Mouse (Mus musculus): ENCODE results near the gene Mob3a. TPM values are rescaled to one million over a fixed set of nuclear protein-coding genes. Genes with fewer than 3 reads are reported as not detected.
A peak's percentile ranks its signal among the peaks of the same experiment; 100 is the strongest.

Gene Mob3a
- total RNA-seq, 1 experiment, result 29.2 TPM

GRCm38 (mm10) chr10:80695801-80696501, 5.8 kb downstream of the Mob3a start:
- DNase-seq (ENCODE audit: low read depth, low spot score), result no peak
- no peak for TF ChIP-seq HCFC1 (IDR thresholded peaks at IDR 0.05; ENCODE audit: borderline replicate concordance, insufficient read depth, low read length)
- TF ChIP-seq CHD2 (IDR thresholded peaks at IDR 0.05; ENCODE audit: low read depth, low read length), result no peak
- TF ChIP-seq ZC3H11A (IDR thresholded peaks at IDR 0.05; ENCODE audit: borderline replicate concordance, low read depth, low read length), result no peak
- TF ChIP-seq MAFK (IDR thresholded peaks at IDR 0.05; ENCODE audit: insufficient read depth, low read depth, low read length), result no peak
- no peak for TF ChIP-seq ZNF384 (IDR thresholded peaks at IDR 0.05; ENCODE audit: low read depth, low read length)
- H3K36me3 ChIP-seq (ENCODE audit: control insufficient read depth, insufficient read depth, low read length, poor library complexity, severe bottlenecking), result peaks cover 3% of the 10 kb centered on the region; the same call in 1 of the 2 replicates
- H3K4me3 ChIP-seq (ENCODE audit: insufficient read depth in 1 of 2, low read depth in 1 of 2, low read length in 2 of 2, poor library complexity in 1 of 2, severe bottlenecking in 1 of 2), result no peak overlapping the region
- no peak overlapping the region; the same call in 1 of the 2 replicates for H3K9ac ChIP-seq (ENCODE audit: insufficient read depth, low read depth, low read length, poor library complexity, severe bottlenecking)
- peaks cover 4 to 28% of the 10 kb centered on the region in 2 experiments; a peak in 3 of 4 replicates for H3K4me1 ChIP-seq (ENCODE audit: control insufficient read depth in 2 of 2, insufficient read depth in 2 of 2, low read length in 2 of 2, poor library complexity in 1 of 2)
- in situ Hi-C loops (cut with MboI; ENCODE audit: low sequenced_read_pairs in 2 of 2, unreplicated experiment in 2 of 2), result no loop called here
- no peaks in the 10 kb centered on the region for H3K9me3 ChIP-seq (ENCODE audit: control insufficient read depth, insufficient read depth, low read depth, low read length)
- no peak overlapping the region; the same call in 1 of the 2 replicates for H3K27ac ChIP-seq (ENCODE audit: insufficient read depth, low read depth, low read length, poor library complexity, severe bottlenecking)

DNA sequence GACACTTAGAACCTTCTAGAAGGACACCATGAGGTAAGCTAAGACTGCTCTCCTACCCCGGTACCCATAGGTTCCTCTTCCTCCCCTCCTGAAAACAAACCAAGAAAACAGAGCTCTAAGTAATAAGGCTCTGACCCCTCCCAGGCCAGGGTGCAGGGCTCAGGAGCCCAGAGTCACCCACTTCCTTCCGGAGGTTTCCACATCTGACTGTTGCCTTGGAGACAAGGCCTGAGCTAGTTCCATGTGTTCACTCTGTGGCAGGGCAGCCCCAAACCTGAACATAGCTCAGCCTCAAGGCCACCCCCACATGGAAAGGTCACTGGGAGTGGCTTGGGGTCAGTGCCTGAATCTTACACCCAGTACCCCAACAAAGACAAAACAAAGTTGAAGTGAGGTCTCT, 6.6 kb downstream of the Mob3a start:
- in situ Hi-C loops (cut with MboI; ENCODE audit: low sequenced_read_pairs in 2 of 2, unreplicated experiment in 2 of 2), result no loop called here
- Histone ChIP-seq H3K4me3 (ENCODE audit: insufficient read depth in 1 of 2, low read depth in 1 of 2, low read length in 2 of 2, poor library complexity in 1 of 2, severe bottlenecking in 1 of 2) (no peak overlapping the region), H3K4me1 (ENCODE audit: control insufficient read depth in 2 of 2, insufficient read depth in 2 of 2, low read length in 2 of 2, poor library complexity in 1 of 2) (peaks cover 4 to 29% of the 10 kb centered on the region in 2 experiments; a peak in 3 of 4 replicates), H3K36me3 (ENCODE audit: control insufficient read depth, insufficient read depth, low read length, poor library complexity, severe bottlenecking) (peaks cover 7% of the 10 kb centered on the region; the same call in 1 of the 2 replicates), H3K27ac (ENCODE audit: insufficient read depth, low read depth, low read length, poor library complexity, severe bottlenecking) (peak overlapping the region; percentile 18; the same call in 1 of the 2 replicates), H3K9ac (ENCODE audit: insufficient read depth, low read depth, low read length, poor library complexity, severe bottlenecking) (no peak overlapping the region), H3K9me3 (ENCODE audit: control insufficient read depth, insufficient read depth, low read depth, low read length) (no peaks in the 10 kb centered on the region)
- TF ChIP-seq ZC3H11A (IDR thresholded peaks at IDR 0.05; ENCODE audit: borderline replicate concordance, low read depth, low read length) (no peak), ZNF384 (IDR thresholded peaks at IDR 0.05; ENCODE audit: low read depth, low read length) (no peak), MAFK (IDR thresholded peaks at IDR 0.05; ENCODE audit: insufficient read depth, low read depth, low read length) (no peak), HCFC1 (IDR thresholded peaks at IDR 0.05; ENCODE audit: borderline replicate concordance, insufficient read depth, low read length) (no peak), CHD2 (IDR thresholded peaks at IDR 0.05; ENCODE audit: low read depth, low read length) (no peak)
- DNase-seq (ENCODE audit: low read depth, low spot score), result no peak

DNA sequence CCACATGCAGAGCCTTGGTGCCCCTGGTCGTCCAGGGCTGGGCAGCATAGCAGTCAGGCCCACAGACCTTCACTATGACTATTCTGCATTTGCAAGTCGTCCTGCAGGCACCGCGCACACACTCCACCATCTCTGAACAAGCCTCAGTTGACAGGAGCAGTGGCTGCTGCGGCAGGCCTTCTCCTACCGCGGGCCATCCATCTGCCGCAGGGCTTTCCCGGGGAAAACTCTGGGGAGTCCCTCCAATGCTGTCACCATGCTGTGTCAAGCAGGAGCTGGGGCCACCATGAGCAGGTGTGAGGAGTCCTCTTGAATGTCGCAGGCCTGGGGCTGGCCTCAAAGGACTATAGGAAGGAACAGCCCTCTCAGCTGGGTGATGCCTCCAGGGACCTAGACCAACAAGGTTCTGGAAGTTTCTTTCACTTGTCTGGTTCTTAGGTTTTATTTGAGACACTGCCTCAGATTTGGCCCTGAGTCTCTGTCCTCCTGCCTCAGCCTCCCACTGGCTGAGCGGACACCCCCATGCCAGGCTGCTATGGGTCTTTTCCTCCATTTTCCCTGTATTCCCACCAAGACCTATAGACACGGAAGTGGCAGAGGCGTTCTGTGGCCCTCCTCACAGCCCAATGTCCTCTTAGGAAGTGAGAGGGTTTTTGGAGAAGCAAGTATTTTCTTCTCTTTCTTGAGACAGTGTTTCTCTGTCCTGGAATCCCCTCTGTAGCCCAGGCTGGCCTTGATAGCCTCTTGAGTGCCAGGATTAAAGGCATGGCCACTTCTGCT, 7.4 kb downstream of the Mob3a start:
- no peak for DNase-seq (ENCODE audit: low read depth, low spot score)
- no peak overlapping the region for H3K9ac ChIP-seq (ENCODE audit: insufficient read depth, low read depth, low read length, poor library complexity, severe bottlenecking)
- in situ Hi-C loops (cut with MboI; ENCODE audit: low sequenced_read_pairs in 2 of 2, unreplicated experiment in 2 of 2), result no loop called here
- peaks cover 8% of the 10 kb centered on the region; the same call in 1 of the 2 replicates for H3K36me3 ChIP-seq (ENCODE audit: control insufficient read depth, insufficient read depth, low read length, poor library complexity, severe bottlenecking)
- TF ChIP-seq HCFC1 (IDR thresholded peaks at IDR 0.05; ENCODE audit: borderline replicate concordance, insufficient read depth, low read length), result no peak
- no peak for TF ChIP-seq ZNF384 (IDR thresholded peaks at IDR 0.05; ENCODE audit: low read depth, low read length)
- no peak for TF ChIP-seq CHD2 (IDR thresholded peaks at IDR 0.05; ENCODE audit: low read depth, low read length)
- TF ChIP-seq ZC3H11A (IDR thresholded peaks at IDR 0.05; ENCODE audit: borderline replicate concordance, low read depth, low read length), result no peak
- TF ChIP-seq MAFK (IDR thresholded peaks at IDR 0.05; ENCODE audit: insufficient read depth, low read depth, low read length), result no peak
- H3K27ac ChIP-seq (ENCODE audit: insufficient read depth, low read depth, low read length, poor library complexity, severe bottlenecking), result no peak overlapping the region
- H3K4me1 ChIP-seq (ENCODE audit: control insufficient read depth in 2 of 2, insufficient read depth in 2 of 2, low read length in 2 of 2, poor library complexity in 1 of 2), result peaks cover 4 to 27% of the 10 kb centered on the region in 2 experiments; a peak in 3 of 4 replicates
- H3K4me3 ChIP-seq (ENCODE audit: insufficient read depth in 1 of 2, low read depth in 1 of 2, low read length in 2 of 2, poor library complexity in 1 of 2, severe bottlenecking in 1 of 2), result no peak overlapping the region
- no peaks in the 10 kb centered on the region for H3K9me3 ChIP-seq (ENCODE audit: control insufficient read depth, insufficient read depth, low read depth, low read length)

GRCm38 (mm10) chr10:80693401-80694045, 8.3 kb downstream of the Mob3a start:
- H3K27ac ChIP-seq (ENCODE audit: insufficient read depth, low read depth, low read length, poor library complexity, severe bottlenecking), result no peak overlapping the region
- no peak for TF ChIP-seq MAFK (IDR thresholded peaks at IDR 0.05; ENCODE audit: insufficient read depth, low read depth, low read length)
- TF ChIP-seq ZNF384 (IDR thresholded peaks at IDR 0.05; ENCODE audit: low read depth, low read length), result no peak
- TF ChIP-seq HCFC1 (IDR thresholded peaks at IDR 0.05; ENCODE audit: borderline replicate concordance, insufficient read depth, low read length), result no peak
- TF ChIP-seq ZC3H11A (IDR thresholded peaks at IDR 0.05; ENCODE audit: borderline replicate concordance, low read depth, low read length), result no peak
- TF ChIP-seq CHD2 (IDR thresholded peaks at IDR 0.05; ENCODE audit: low read depth, low read length), result no peak
- no peak for DNase-seq (ENCODE audit: low read depth, low spot score)
- no peak overlapping the region for H3K9ac ChIP-seq (ENCODE audit: insufficient read depth, low read depth, low read length, poor library complexity, severe bottlenecking)
- no peak overlapping the region for H3K4me3 ChIP-seq (ENCODE audit: insufficient read depth in 1 of 2, low read depth in 1 of 2, low read length in 2 of 2, poor library complexity in 1 of 2, severe bottlenecking in 1 of 2)
- H3K36me3 ChIP-seq (ENCODE audit: control insufficient read depth, insufficient read depth, low read length, poor library complexity, severe bottlenecking), result peaks cover 8% of the 10 kb centered on the region; the same call in 1 of the 2 replicates
- H3K9me3 ChIP-seq (ENCODE audit: control insufficient read depth, insufficient read depth, low read depth, low read length), result no peaks in the 10 kb centered on the region
- peaks cover 4 to 27% of the 10 kb centered on the region in 2 experiments; a peak in 3 of 4 replicates for H3K4me1 ChIP-seq (ENCODE audit: control insufficient read depth in 2 of 2, insufficient read depth in 2 of 2, low read length in 2 of 2, poor library complexity in 1 of 2)
- in situ Hi-C loops (cut with MboI; ENCODE audit: low sequenced_read_pairs in 2 of 2, unreplicated experiment in 2 of 2), result no loop called here

All from ES-E14 (cell line).